Mouse (Mus musculus): ENCODE results near the gene Taf3. TPM values are rescaled to one million over a fixed set of nuclear protein-coding genes. Genes with fewer than 3 reads are reported as not detected.

Taf3 gene
- total RNA-seq, 1 experiment from 2014 or later = 12.7 TPM

- ATAC-seq (replicated peaks in 1 of 2; ENCODE audit: insufficient read depth in 1 of 2, low FRiP score in 2 of 2, low TSS enrichment in 1 of 2, low read depth in 1 of 2, poor library complexity in 2 of 2, severe bottlenecking in 2 of 2) = peak in 1 of 2 experiments; percentile 25; a peak in 1 of 4 replicates
Measured at GRCm38 (mm10) chr2:9971927-9972326, 76.5 kb downstream of the Taf3 start.

GRCm38 (mm10) chr2:9970579-9970978 is 77.8 kb downstream of the Taf3 start:
- no peak for ATAC-seq (replicated peaks in 1 of 2; ENCODE audit: insufficient read depth in 1 of 2, low FRiP score in 2 of 2, low TSS enrichment in 1 of 2, low read depth in 1 of 2, poor library complexity in 2 of 2, severe bottlenecking in 2 of 2)

- ATAC-seq (replicated peaks in 1 of 2; ENCODE audit: insufficient read depth in 1 of 2, low FRiP score in 2 of 2, low TSS enrichment in 1 of 2, low read depth in 1 of 2, poor library complexity in 2 of 2, severe bottlenecking in 2 of 2) = no peak; a peak in 1 of 4 replicates
Measured at GRCm38 (mm10) chr2:9970178-9970577, 78.2 kb downstream of the Taf3 start.

- no peak for ATAC-seq (replicated peaks in 1 of 2; ENCODE audit: insufficient read depth in 1 of 2, low FRiP score in 2 of 2, low TSS enrichment in 1 of 2, low read depth in 1 of 2, poor library complexity in 2 of 2, severe bottlenecking in 2 of 2)
Measured at GRCm38 (mm10) chr2:9969734-9970133, 78.7 kb downstream of the Taf3 start.

GRCm38 (mm10) chr2:9966634-9967033 is 81.8 kb downstream of the Taf3 start:
- ATAC-seq (replicated peaks in 1 of 2; ENCODE audit: insufficient read depth in 1 of 2, low FRiP score in 2 of 2, low TSS enrichment in 1 of 2, low read depth in 1 of 2, poor library complexity in 2 of 2, severe bottlenecking in 2 of 2) = no peak

GRCm38 (mm10) chr2:9965608-9966007 is 82.8 kb downstream of the Taf3 start:
- peak; percentile 90 to 91 for ATAC-seq (replicated peaks in 1 of 2; ENCODE audit: insufficient read depth in 1 of 2, low FRiP score in 2 of 2, low TSS enrichment in 1 of 2, low read depth in 1 of 2, poor library complexity in 2 of 2, severe bottlenecking in 2 of 2)

GRCm38 (mm10) chr2:9962871-9963270 is 85.5 kb downstream of the Taf3 start:
- ATAC-seq (replicated peaks in 1 of 2; ENCODE audit: insufficient read depth in 1 of 2, low FRiP score in 2 of 2, low TSS enrichment in 1 of 2, low read depth in 1 of 2, poor library complexity in 2 of 2, severe bottlenecking in 2 of 2) = no peak

GRCm38 (mm10) chr2:9961708-9962107 is 86.7 kb downstream of the Taf3 start:
- ATAC-seq (replicated peaks in 1 of 2; ENCODE audit: insufficient read depth in 1 of 2, low FRiP score in 2 of 2, low TSS enrichment in 1 of 2, low read depth in 1 of 2, poor library complexity in 2 of 2, severe bottlenecking in 2 of 2) = peak; percentile 77 to 81

GRCm38 (mm10) chr2:9958011-9958410 is 90.4 kb downstream of the Taf3 start:
- no peak for ATAC-seq (replicated peaks in 1 of 2; ENCODE audit: insufficient read depth in 1 of 2, low FRiP score in 2 of 2, low TSS enrichment in 1 of 2, low read depth in 1 of 2, poor library complexity in 2 of 2, severe bottlenecking in 2 of 2)

GRCm38 (mm10) chr2:9956546-9956945 is 91.8 kb downstream of the Taf3 start:
- ATAC-seq (replicated peaks in 1 of 2; ENCODE audit: insufficient read depth in 1 of 2, low FRiP score in 2 of 2, low TSS enrichment in 1 of 2, low read depth in 1 of 2, poor library complexity in 2 of 2, severe bottlenecking in 2 of 2) = no peak

- no peak for ATAC-seq (replicated peaks in 1 of 2; ENCODE audit: insufficient read depth in 1 of 2, low FRiP score in 2 of 2, low TSS enrichment in 1 of 2, low read depth in 1 of 2, poor library complexity in 2 of 2, severe bottlenecking in 2 of 2)
Measured at GRCm38 (mm10) chr2:9955576-9956535, 92.5 kb downstream of the Taf3 start.

- peak in 1 of 2 experiments; percentile 45; a peak in 1 of 4 replicates for ATAC-seq (replicated peaks in 1 of 2; ENCODE audit: insufficient read depth in 1 of 2, low FRiP score in 2 of 2, low TSS enrichment in 1 of 2, low read depth in 1 of 2, poor library complexity in 2 of 2, severe bottlenecking in 2 of 2)
Measured at GRCm38 (mm10) chr2:9946739-9947138, 101.7 kb downstream of the Taf3 start.

- ATAC-seq (replicated peaks in 1 of 2; ENCODE audit: insufficient read depth in 1 of 2, low FRiP score in 2 of 2, low TSS enrichment in 1 of 2, low read depth in 1 of 2, poor library complexity in 2 of 2, severe bottlenecking in 2 of 2) = no peak
Measured at GRCm38 (mm10) chr2:9945611-9946010, 102.8 kb downstream of the Taf3 start.

- no peak for ATAC-seq (replicated peaks in 1 of 2; ENCODE audit: insufficient read depth in 1 of 2, low FRiP score in 2 of 2, low TSS enrichment in 1 of 2, low read depth in 1 of 2, poor library complexity in 2 of 2, severe bottlenecking in 2 of 2)
Measured at GRCm38 (mm10) chr2:9943011-9943410, 105.4 kb downstream of the Taf3 start.

GRCm38 (mm10) chr2:9939250-9939649 is 109.1 kb downstream of the Taf3 start:
- no peak for ATAC-seq (replicated peaks in 1 of 2; ENCODE audit: insufficient read depth in 1 of 2, low FRiP score in 2 of 2, low TSS enrichment in 1 of 2, low read depth in 1 of 2, poor library complexity in 2 of 2, severe bottlenecking in 2 of 2)

- ATAC-seq (replicated peaks in 1 of 2; ENCODE audit: insufficient read depth in 1 of 2, low FRiP score in 2 of 2, low TSS enrichment in 1 of 2, low read depth in 1 of 2, poor library complexity in 2 of 2, severe bottlenecking in 2 of 2) = no peak
Measured at GRCm38 (mm10) chr2:9935965-9936364, 112.4 kb downstream of the Taf3 start.

- no peak for ATAC-seq (replicated peaks in 1 of 2; ENCODE audit: insufficient read depth in 1 of 2, low FRiP score in 2 of 2, low TSS enrichment in 1 of 2, low read depth in 1 of 2, poor library complexity in 2 of 2, severe bottlenecking in 2 of 2)
Measured at GRCm38 (mm10) chr2:9926905-9927283, 121.5 kb downstream of the Taf3 start.

GRCm38 (mm10) chr2:9926194-9926904 is 122.0 kb downstream of the Taf3 start:
- peak; percentile 79 to 82 for ATAC-seq (replicated peaks in 1 of 2; ENCODE audit: insufficient read depth in 1 of 2, low FRiP score in 2 of 2, low TSS enrichment in 1 of 2, low read depth in 1 of 2, poor library complexity in 2 of 2, severe bottlenecking in 2 of 2)
